Mouse (Mus musculus): ENCODE measurements around the gene Hephl1. TPM values are rescaled to one million over a fixed set of nuclear protein-coding genes. Genes with fewer than 3 reads are reported as not detected.

The Hephl1 gene
- polyA plus RNA-seq, 1 experiment from 2014 or later, result 0.05 TPM

GRCm38 (mm10) chr9:15017791-15018755 is 93.8 kb downstream of the Hephl1 start:
- Histone ChIP-seq H3K9ac (ENCODE audit: low read length) (no peak overlapping the region), H3K4me3 (replicated peaks; ENCODE audit: low read length) (no peak overlapping the region), H3K4me2 (ENCODE audit: low read depth, low read length) (no peak overlapping the region), H3K4me1 (ENCODE audit: control insufficient read depth, insufficient read depth, low read length) (no peaks in the 10 kb centered on the region), H3K27ac (ENCODE audit: low read length) (no peak overlapping the region), H3K36me3 (ENCODE audit: control insufficient read depth, insufficient read depth, low read length) (peaks cover 5% of the 10 kb centered on the region; the same call in 1 of the 2 replicates), H3K27me3 (ENCODE audit: control insufficient read depth, insufficient read depth, low read length) (no peaks in the 10 kb centered on the region), H3K9me3 (replicated peaks; ENCODE audit: control insufficient read depth, low read length) (no peaks in the 10 kb centered on the region)
- ATAC-seq (ENCODE audit: insufficient read depth, low FRiP score), result no peak
- WGBS, result 84% methylated on average over 18 of the region's 18 CpGs

GRCm38 (mm10) chr9:15015223-15015956 is 96.5 kb downstream of the Hephl1 start:
- Histone ChIP-seq H3K4me3 (replicated peaks; ENCODE audit: low read length) (no peak overlapping the region), H3K9ac (ENCODE audit: low read length) (no peak overlapping the region), H3K27me3 (ENCODE audit: control insufficient read depth, insufficient read depth, low read length) (no peaks in the 10 kb centered on the region), H3K4me1 (ENCODE audit: control insufficient read depth, insufficient read depth, low read length) (no peaks in the 10 kb centered on the region), H3K36me3 (ENCODE audit: control insufficient read depth, insufficient read depth, low read length) (no peaks in the 10 kb centered on the region), H3K27ac (ENCODE audit: low read length) (no peak overlapping the region), H3K4me2 (ENCODE audit: low read depth, low read length) (no peak overlapping the region), H3K9me3 (replicated peaks; ENCODE audit: control insufficient read depth, low read length) (no peaks in the 10 kb centered on the region)
- WGBS, result 53% methylated on average over 7 of the region's 7 CpGs
- no peak for ATAC-seq (ENCODE audit: insufficient read depth, low FRiP score)

GRCm38 (mm10) chr9:15007566-15007965 is 104.3 kb downstream of the Hephl1 start:
- H3K4me3 ChIP-seq (replicated peaks; ENCODE audit: low read length), result no peak overlapping the region
- H3K9ac ChIP-seq (ENCODE audit: low read length), result no peak overlapping the region
- no peak overlapping the region for H3K4me2 ChIP-seq (ENCODE audit: low read depth, low read length)
- no peak overlapping the region for H3K27ac ChIP-seq (ENCODE audit: low read length)
- H3K9me3 ChIP-seq (replicated peaks; ENCODE audit: control insufficient read depth, low read length), result no peaks in the 10 kb centered on the region
- H3K36me3 ChIP-seq (ENCODE audit: control insufficient read depth, insufficient read depth, low read length), result no peaks in the 10 kb centered on the region
- no peaks in the 10 kb centered on the region for H3K4me1 ChIP-seq (ENCODE audit: control insufficient read depth, insufficient read depth, low read length)
- 83% methylated on average over 14 of the region's 14 CpGs for WGBS
- ATAC-seq (ENCODE audit: insufficient read depth, low FRiP score), result no peak
- H3K27me3 ChIP-seq (ENCODE audit: control insufficient read depth, insufficient read depth, low read length), result no peaks in the 10 kb centered on the region

- no peak for ATAC-seq (ENCODE audit: insufficient read depth, low FRiP score)
- H3K9ac ChIP-seq (ENCODE audit: low read length), result no peak overlapping the region
- H3K4me2 ChIP-seq (ENCODE audit: low read depth, low read length), result no peak overlapping the region
- H3K27ac ChIP-seq (ENCODE audit: low read length), result no peak overlapping the region
- no peak overlapping the region for H3K4me3 ChIP-seq (replicated peaks; ENCODE audit: low read length)
- no peaks in the 10 kb centered on the region for H3K4me1 ChIP-seq (ENCODE audit: control insufficient read depth, insufficient read depth, low read length)
- WGBS, result 69% methylated on average over 9 of the region's 9 CpGs
- no peaks in the 10 kb centered on the region for H3K27me3 ChIP-seq (ENCODE audit: control insufficient read depth, insufficient read depth, low read length)
- no peaks in the 10 kb centered on the region for H3K9me3 ChIP-seq (replicated peaks; ENCODE audit: control insufficient read depth, low read length)
- H3K36me3 ChIP-seq (ENCODE audit: control insufficient read depth, insufficient read depth, low read length), result no peaks in the 10 kb centered on the region
These were observed 107.6 kb downstream of the Hephl1 start for GRCm38 (mm10) chr9:15004298-15004685.

GRCm38 (mm10) chr9:15003676-15004297 is 108.1 kb downstream of the Hephl1 start:
- no peaks in the 10 kb centered on the region for H3K27me3 ChIP-seq (ENCODE audit: control insufficient read depth, insufficient read depth, low read length)
- no peak for ATAC-seq (ENCODE audit: insufficient read depth, low FRiP score)

GRCm38 (mm10) chr9:15002995-15003613 is 108.8 kb downstream of the Hephl1 start:
- Histone ChIP-seq H3K27ac (ENCODE audit: low read length) (no peak overlapping the region), H3K36me3 (ENCODE audit: control insufficient read depth, insufficient read depth, low read length) (no peaks in the 10 kb centered on the region), H3K9me3 (replicated peaks; ENCODE audit: control insufficient read depth, low read length) (no peaks in the 10 kb centered on the region), H3K9ac (ENCODE audit: low read length) (no peak overlapping the region), H3K27me3 (ENCODE audit: control insufficient read depth, insufficient read depth, low read length) (no peaks in the 10 kb centered on the region), H3K4me1 (ENCODE audit: control insufficient read depth, insufficient read depth, low read length) (no peaks in the 10 kb centered on the region), H3K4me2 (ENCODE audit: low read depth, low read length) (no peak overlapping the region), H3K4me3 (replicated peaks; ENCODE audit: low read length) (no peak overlapping the region)
- WGBS, result 62% methylated on average over 6 of the region's 6 CpGs
- no peak for ATAC-seq (ENCODE audit: insufficient read depth, low FRiP score)

More at GRCm38 (mm10) chr9:15003676-15004297, 108.1 kb downstream of the Hephl1 start:
- H3K4me2 ChIP-seq (ENCODE audit: low read depth, low read length), result no peak overlapping the region
- H3K4me1 ChIP-seq (ENCODE audit: control insufficient read depth, insufficient read depth, low read length), result no peaks in the 10 kb centered on the region
- 52% methylated on average over 10 of the region's 10 CpGs for WGBS
- H3K4me3 ChIP-seq (replicated peaks; ENCODE audit: low read length), result no peak overlapping the region
- 0 out of 2 replicates have a peak overlapping the region, but pooled peaks have one; percentile 14 for H3K9ac ChIP-seq (ENCODE audit: low read length)
- H3K27ac ChIP-seq (ENCODE audit: low read length), result no peak overlapping the region
- H3K9me3 ChIP-seq (replicated peaks; ENCODE audit: control insufficient read depth, low read length), result no peaks in the 10 kb centered on the region
- no peaks in the 10 kb centered on the region for H3K36me3 ChIP-seq (ENCODE audit: control insufficient read depth, insufficient read depth, low read length)

Other genes with a start within 250 kb of the Hephl1 start
- gene Izumo1r, start 208.2 kb downstream of the Hephl1 start, polyA plus RNA-seq (2015; fragmentation: Nextera tagmentation; extraction: Ambion mirVana), result not detected in 2 replicates
- gene Panx1, start 66.6 kb downstream of the Hephl1 start, polyA plus RNA-seq (2015; fragmentation: Nextera tagmentation; extraction: Ambion mirVana), result 24.6 and 25.9 TPM in 2 replicates
- 7.4 and 10.8 TPM in 2 replicates for gene Vstm5, start 126.9 kb upstream of the Hephl1 start, polyA plus RNA-seq (2015; fragmentation: Nextera tagmentation; extraction: Ambion mirVana)
- gene Med17, start 167.8 kb upstream of the Hephl1 start, polyA plus RNA-seq (2015; fragmentation: Nextera tagmentation; extraction: Ambion mirVana), result 24.8 and 26.8 TPM in 2 replicates
- gene Taf1d, start 194.1 kb upstream of the Hephl1 start, polyA plus RNA-seq (2015; fragmentation: Nextera tagmentation; extraction: Ambion mirVana), result 55.2 and 70.1 TPM in 2 replicates
- gene 4931406C07Rik, start 194.3 kb upstream of the Hephl1 start, polyA plus RNA-seq (2015; fragmentation: Nextera tagmentation; extraction: Ambion mirVana), result 8.9 and 9.0 TPM in 2 replicates
- 13.3 and 13.6 TPM in 2 replicates for gene Cep295, start 245.7 kb upstream of the Hephl1 start, polyA plus RNA-seq (2015; fragmentation: Nextera tagmentation; extraction: Ambion mirVana)